Mouse (Mus musculus) heart, postnatal 36 days (tissue): ENCODE results near the gene Igf1r. TPM values are rescaled to one million over a fixed set of nuclear protein-coding genes. Genes with fewer than 3 reads are reported as not detected.
A peak's percentile ranks its signal among the peaks of the same experiment; 100 is the strongest.

Source experiments
- DNase-seq, 2 experiments: peaks; one replicate each; pipeline ENCODE4 v3.0.0; 2021 to 2022
- intact Hi-C: fragments of 180-260 bp; cut with DNase I; formaldehyde crosslinking; loops from one replicate; pipeline ENCODE4 v1.15.1; 2025
- total RNA-seq, 2 experiments: library from RNA; stranded (reverse); gene quantifications; 2 replicates each; pipeline ENCODE4 v1.2.3; 2021

Igf1r gene
- total RNA-seq, 2 experiments from 2014 or later = 15.4 to 21.1 TPM

DNA sequence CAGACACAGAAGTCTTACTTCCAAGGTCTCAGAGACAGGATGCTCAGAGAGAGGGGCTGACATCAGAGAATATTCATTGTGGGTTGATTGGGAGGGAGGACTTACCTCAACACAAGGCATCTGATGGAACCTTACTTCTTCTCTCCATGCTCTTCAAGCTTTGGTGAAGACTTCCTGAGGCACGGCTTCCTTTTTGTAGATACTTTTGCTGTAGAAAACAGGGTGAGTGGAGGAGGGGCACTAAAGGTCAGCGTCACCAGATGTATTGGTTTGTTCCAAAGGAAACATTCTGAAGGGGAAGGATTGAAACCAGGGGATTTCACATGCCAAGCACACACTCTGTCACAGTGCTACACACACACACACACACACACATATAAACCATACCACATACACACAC, 186.8 kb downstream of the Igf1r start:
- intact Hi-C loops = no loop called here
- no peak for DNase-seq

DNA sequence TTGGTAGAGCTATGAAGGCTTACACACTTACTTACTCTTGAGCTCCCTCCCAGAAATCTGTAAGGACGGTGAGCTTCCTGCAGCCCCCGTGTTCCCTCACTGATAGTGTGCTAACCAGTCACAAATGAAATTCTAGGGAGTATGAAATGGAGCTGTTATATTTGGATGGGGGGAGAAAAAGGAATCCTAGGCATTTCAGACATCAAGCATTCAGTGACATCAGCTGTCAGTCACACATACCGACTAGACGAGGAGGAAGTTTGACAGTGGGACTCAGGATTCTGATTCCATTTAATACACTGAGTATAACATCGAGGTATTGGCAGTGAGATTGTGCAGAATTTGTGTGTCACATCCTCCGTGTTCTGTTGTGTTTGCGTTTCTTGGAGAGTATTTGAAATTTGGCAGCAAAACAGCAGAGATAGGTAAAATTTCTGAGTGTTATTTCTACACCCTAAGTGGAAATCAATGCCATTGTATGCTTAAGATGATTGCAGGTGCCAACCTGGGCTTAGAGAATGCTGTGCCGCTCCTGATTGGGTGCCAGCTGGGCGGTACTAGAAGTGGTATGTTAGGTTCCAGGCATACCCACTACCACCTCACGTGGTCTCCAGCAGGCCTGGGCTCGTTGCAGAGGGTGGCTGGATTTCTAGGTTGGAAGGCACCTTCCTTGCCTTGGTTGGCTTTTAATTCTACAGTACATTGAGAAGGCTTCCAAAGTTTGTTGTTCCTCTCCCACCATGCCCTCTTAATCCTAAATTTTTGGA, 187.6 kb downstream of the Igf1r start:
- intact Hi-C loops = no loop called here
- no peak for DNase-seq

DNA sequence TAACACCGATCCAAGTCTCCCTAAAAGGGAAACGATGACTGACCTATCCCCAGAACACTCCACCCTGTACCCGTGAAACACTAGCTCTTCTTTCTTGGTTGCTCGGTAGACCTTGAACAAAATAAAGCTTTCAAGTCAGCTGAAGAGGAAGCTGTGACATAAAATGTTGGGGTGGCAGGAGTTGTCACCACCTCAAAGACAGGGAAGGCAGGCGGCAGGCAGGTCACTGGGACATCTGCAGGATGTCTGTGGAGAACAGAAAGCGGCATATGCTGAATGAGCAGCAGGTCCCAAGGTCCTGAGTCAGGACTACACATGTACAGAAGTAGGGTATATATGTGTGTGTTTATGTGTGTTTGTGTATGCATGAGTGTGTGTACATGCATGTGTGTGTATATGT, 191.6 kb downstream of the Igf1r start:
- intact Hi-C loops = no loop called here
- no peak for DNase-seq

DNA sequence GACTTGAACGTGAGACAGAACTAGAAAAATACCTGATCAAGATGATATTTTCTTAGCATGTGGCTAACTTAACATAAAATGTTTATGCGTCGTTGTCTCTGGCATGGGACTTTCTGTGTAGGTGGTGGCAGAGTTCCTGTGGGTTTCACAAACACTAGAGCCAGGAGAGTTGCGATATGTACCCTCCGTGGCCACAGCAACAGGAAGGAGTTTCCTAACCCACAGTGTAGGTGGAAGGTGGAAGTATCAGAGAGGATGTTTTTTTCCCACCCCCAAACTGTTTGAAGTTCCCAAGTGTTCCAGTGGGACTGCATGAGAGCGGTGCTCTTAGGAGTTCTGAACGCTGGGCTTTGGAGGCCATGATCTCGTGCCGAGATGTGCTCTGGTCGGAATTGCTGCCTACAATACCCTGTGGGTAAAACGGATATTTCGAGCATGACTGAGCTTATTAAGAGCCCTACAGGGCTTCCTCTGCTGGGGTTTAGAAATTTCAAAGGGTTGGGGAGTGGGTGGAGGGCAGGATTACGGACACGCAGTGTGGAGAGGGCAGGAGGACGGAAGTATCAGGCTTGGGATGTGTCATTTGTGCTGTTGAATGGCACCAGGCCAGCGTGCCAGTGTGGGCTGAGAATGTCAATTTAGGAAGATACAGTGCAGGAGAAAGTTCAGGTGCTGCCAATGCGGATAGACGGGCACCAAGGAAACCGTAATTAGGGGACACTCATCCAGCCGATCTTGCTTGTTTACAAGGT, 195.8 kb downstream of the Igf1r start:
- intact Hi-C loops = no loop called here
- no peak for DNase-seq

DNA sequence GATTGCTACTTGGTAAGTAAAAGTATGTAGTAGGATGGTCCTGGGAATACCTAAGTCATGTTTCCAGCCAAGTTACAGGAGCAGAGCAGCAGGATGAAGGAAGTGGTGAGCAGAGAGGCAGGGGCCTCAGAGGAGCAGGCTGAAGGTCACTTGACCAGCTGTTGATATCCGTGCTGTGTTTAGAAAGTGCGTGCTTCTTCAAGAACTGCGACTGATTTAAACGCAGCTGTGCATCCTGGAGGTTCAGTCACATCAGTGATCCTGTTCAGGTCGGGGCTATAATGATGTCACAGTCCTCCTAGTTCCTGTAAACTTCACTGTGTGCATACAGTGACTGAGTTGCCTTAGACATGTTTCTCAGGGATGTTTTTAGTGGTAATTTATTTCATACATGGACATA, 199.3 kb downstream of the Igf1r start:
- intact Hi-C loops = no loop called here
- no peak for DNase-seq

DNA sequence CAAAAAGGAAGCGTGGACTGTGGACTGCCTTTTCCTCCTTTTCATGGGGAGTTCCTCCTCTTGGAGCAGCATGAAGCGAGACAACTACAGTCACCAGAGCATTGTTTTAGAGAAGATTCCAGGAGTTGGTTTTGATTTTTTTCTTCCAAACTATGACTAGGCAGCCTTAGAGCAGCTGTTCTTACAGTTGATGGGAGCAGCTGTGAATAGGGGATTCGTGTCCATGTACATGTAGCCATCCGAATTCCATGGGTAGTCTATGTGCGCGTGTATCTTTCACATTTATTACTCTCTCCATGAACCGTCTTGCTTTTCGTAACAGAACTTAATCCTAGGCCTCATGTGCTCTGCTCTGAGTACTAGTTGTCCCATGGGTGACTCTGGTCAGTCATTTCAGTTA, 199.8 kb downstream of the Igf1r start:
- no peak for DNase-seq
- intact Hi-C loops = no loop called here

DNA sequence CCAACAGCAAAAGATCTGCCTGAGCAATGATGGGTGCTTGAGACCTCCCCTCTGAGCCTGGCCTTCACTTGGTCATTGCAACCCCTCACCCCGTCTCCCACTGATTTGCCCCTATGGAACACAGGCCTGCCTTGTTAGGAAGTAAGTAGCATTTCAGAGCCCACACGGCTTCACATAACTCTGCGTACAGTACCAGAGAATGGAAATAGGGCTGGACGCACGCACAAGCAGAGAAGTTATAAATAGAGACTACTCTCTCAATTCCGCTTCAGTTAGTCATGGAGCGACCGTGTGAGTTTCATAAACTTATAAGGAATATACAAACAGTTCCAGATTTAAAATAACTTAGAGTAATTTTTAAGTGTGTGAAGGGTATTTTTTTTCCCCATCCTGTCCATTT, 200.6 kb downstream of the Igf1r start:
- intact Hi-C loops = no loop called here
- no peak for DNase-seq

DNA sequence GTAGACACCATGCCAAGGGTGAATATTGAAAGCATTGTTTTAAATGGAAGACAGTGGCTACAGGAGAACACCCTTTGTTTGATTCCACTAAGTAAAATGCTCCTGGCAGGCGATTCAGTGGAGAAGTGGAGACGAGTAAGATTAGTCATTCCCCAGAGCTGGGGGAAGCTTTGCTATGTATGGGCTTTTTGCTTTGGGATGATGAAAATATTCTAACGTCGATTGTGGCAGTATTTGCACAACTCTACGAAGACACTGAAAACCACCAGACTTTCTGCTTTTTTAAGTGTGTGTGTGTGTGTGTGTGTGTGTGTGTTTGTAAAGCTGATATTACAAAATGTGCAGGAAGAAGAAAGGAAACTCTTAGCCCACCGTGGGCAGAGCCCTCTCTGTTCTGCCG, 202.0 kb downstream of the Igf1r start:
- DNase-seq = no peak

DNA sequence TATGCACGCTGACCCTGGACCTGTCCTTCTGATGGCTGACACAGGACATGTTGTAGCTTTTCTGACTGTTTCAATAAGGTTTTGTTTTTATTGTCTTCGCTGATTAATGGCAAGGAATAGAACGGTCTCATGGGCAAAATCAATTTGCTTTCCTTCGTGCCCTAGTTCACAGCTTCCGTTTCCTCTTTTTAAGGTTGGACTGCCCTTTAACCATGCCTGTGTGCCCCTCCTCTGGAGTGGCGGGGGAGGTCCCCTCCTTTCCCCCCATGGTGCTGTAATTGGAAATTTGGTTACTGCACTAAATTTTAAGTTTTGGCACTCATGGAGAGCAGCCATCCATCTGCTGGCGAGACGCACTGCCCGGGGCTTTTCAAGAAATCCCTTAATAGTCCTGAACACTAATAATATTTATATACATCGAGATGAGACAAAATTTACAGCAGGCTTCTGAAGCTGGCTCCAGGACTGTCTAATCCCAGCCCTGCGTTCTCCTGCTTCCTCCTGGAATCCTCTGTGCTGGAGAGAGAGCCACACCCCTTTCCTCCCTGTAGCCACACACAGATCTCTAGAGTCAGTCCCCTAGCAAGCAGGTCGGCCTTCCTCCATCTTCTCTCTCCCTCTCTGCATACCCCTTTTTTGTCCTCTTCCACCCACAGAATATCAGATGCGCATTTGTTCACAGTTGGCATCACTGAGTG, 207.6 kb downstream of the Igf1r start:
- intact Hi-C loops = no loop called here
- DNase-seq = no peak

More for the DNA sequence above, 202.0 kb downstream of the Igf1r start:
- intact Hi-C loops = no loop called here

DNA sequence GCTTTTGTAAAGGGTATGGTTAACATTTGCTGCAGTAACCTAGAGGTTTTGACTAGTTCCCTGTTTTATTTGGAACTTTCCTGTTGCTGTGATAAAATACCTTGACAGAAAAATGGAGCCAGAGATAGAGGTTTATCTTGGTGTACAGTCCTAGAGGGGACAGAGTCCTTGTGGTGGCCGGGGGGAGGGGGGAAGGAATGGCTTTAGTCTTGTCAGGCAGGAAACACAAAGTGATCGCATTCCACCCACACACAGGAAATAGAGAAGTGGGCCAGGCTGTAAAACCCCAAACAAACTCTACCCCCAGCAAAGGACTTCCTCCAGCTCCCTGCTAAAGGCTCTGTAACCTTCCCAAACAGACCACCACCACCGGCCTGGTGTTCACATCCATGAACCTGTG, 211.4 kb downstream of the Igf1r start:
- DNase-seq = no peak
- intact Hi-C loops = no loop called here

DNA sequence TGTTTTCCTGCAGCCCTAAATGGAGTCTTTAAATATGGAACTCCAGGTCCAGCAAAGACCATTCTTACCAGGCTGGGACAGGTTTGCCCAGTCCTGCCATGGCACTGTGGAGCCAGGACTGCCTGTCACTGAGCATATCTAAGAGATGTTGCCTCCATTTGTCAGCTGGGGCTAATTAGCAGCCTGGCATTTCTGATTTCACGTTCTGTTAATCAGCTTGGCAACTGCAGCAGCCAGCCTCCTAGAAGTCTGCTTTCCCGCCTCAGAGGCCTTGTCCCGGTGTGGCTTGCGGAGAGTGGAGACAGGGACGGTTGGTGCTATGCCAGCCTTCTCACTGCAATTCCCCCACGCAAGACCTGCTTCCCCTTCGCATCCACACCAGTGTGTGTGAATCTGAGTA, 220.1 kb downstream of the Igf1r start:
- intact Hi-C loops = no loop called here
- no peak for DNase-seq

DNA sequence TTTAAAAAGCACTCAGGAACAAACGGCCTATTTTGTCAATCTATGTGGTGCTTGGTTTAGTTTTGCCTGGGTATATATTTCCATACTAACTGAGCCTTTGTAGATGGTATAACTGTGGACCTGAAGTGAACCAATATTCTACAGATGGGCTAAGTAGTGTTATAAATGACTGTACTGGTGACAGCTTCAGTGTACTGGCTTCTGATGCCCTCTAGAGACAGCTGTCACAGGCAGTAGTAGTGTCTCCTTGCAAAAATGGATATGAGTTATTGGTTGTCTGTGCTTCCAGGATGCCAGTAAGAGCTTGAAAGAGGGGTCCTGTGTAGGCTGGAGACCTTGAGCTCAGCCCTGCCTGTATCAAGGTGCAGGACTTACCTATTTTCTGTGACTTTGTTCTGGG, 227.0 kb downstream of the Igf1r start:
- no peak for DNase-seq
- intact Hi-C loops = loop anchor here (5.0 kb wide), 1 partner anchor 392 kb away; no protein-coding TSS in a partner anchor

DNA sequence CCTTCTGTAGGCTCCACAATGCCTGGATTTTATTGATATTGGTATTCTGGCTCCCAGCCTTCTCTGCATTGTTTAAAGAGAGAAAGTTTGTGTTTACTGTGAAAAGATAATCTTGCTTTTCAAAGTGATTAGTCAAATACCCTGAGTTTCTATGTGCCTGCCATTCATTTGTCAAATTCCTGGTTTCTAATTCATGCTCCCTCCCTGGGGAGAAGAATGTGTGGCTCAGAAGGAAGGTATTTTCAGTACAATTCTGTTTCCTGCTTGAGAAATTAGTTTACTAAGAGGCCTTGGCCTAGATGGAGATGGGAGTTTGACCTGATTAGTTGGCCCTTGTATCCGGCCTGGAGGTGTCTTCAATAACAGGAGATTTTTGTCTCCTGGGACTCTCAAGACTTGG, 228.5 kb downstream of the Igf1r start:
- intact Hi-C loops = no loop called here
- DNase-seq = no peak

DNA sequence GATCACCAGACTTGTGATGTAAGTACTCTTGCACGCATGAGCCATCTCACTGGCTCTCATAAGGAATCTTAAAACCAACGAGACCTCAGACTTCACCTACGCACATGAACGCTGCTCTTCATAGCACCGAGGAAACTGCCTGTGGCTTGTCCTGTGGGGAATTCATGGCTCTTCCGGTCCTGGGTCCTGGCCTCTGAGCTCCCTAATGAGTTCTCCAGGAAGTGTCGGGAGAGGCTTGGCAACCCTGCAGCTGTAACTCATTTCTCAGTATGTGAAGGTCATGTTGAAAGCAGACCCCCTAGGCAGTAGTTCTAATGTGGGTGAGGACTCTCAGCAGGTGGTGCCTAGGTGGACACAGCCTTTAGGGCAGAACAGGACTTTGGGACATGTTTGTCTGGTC, 229.4 kb downstream of the Igf1r start:
- intact Hi-C loops = no loop called here

DNA sequence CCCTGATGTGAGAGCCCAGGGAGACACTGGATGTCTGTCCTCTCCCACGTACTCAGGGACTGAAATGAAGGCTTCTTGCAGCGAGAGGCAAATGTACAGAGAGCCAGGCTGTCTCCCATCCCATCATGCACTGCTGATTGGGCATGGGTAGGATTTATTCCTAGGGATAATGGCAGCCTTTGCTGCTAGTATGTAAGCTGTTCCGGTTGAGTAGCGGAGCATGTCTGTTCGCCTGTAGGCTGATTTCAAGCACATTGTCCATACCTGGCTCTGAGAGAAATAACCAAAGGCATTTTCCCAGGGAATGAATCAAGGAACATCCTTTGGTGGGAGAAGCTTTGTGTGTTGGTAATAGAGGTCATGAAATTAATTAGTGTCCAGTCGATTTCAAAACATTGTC, 230.1 kb downstream of the Igf1r start:
- DNase-seq = no peak
- intact Hi-C loops = no loop called here

More for the DNA sequence above, 229.4 kb downstream of the Igf1r start:
- DNase-seq = no peak

DNA sequence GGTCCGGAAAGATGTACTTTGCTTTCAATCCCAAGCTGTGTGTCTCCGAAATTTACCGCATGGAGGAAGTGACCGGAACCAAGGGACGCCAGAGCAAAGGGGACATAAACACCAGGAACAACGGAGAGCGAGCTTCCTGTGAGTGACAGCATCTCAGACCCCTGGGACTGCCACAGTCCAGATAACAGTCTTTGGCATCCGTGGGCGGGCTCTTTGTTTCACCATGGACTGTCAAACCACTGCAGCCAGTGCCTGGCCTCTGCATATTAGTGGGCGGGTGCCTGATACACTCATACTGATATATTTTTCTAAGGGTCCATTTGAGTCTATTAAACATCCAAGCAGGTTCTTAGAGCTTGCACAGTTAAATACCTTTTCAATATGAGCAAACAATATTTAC, 230.8 kb downstream of the Igf1r start:
- no peak for DNase-seq
- intact Hi-C loops = no loop called here

DNA sequence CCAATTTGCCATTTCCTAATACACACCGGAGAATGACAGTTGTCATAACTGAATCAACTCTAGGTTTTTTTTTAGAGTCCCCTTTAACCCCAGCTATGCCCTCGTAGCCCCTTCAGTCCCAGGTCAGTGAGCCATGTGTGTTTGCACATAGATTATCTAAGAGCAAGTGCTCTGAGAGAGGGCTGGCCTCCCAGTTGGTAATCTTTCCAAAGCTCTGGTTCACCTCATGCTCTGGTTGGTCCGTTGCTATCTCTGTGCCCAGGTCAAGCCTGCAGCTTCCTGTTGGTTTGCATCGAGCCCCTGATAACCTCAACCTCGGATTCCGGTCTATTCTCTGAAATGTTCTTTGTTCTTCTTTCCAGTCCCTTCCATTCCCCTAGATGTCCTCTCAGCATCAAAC, 236.6 kb downstream of the Igf1r start:
- intact Hi-C loops = no loop called here
- DNase-seq = no peak

DNA sequence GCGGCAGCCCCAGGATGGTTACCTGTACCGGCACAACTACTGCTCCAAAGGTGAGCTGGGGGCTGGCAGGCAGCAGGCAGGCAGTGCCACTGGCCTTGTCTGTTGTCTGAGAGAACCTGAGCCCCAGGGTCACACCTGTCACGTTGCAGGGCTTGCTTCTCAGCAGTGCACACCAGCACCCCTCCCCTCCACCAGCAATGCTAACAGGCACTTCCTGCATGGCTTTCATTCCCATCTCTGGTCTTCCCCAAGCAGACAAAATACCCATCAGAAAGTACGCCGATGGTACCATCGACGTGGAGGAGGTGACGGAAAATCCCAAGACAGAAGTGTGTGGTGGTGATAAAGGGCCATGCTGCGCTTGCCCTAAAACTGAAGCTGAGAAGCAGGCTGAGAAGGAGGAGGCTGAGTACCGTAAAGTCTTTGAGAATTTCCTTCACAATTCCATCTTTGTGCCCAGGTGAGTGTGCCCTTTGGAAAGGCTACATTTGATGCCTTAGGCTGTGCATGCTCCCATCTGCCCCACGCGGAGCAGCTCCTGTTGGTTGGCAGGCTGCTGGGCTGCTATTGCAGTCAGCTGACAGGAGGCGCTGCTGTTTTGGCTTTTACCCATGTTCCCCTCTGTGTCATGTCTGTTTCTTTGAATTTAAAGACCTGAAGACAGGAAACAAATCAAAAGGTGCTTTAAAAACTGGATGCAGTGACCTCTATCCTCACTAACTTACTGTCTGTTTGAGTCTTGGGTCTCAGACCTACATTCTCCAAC, 237.2 kb downstream of the Igf1r start:
- intact Hi-C loops = no loop called here

DNA sequence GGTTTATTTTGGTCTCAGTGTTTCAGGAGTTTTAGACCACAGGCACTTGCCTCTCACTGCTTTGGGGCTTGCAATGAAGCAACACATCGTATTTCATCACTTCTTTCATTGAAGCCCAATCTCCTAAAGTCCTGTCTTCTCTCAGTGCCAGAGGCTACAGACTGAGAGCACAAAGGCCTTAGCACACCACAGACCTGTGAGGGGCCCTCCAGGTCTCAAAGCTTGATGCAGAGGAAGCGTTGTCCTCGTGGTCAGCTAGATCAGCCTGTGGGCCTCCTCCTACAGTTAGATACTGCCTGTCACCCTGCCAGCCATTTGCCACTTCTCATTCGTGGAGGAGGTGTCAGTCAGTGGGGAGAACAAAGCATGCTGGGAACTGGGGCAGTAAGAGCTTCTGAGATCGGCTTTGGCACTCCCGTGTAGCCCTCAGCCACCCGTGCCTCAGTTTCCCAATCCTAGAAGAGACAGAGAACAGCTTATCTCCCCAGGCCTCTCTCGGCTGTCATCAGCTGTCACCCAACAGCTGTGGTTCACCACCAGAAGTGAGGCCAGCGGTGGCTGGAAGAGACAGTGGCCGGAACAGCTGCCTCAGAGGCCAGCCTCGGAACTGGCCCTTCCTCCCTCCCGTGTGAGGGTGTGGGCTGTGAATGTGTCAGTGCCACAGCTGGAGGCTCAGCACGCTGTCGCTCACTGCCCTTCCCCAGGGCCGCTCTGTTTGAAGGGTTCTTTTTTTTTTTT, 241.5 kb downstream of the Igf1r start:
- intact Hi-C loops = no loop called here
- peak in 1 of 2 experiments; percentile 14 for DNase-seq

More for the DNA sequence above, 237.2 kb downstream of the Igf1r start:
- DNase-seq = no peak

DNA sequence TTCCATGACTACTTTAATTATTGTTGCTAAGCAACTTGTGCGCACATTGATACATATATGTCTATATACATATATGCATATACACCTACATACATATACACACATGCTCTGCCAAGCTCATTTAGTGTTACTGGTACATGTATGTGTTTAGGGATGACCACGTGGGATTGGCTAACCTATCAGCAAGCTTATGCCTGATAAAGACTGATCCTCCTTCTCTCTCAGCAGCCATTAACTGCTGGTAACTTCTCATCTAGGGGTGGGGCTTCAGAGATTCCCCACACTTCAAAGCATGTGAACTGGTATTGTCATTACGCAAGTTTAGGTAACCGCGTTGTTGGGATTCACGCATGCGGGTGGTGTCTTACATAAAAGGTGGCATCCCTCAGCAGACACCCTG, 247.0 kb downstream of the Igf1r start:
- intact Hi-C loops = no loop called here
- DNase-seq = no peak
